Mouse (Mus musculus): ENCODE measurements around the gene Olfr1287.

The Olfr1287 gene

GRCm38 (mm10) chr2:111448842-111449241, at the start of gene Olfr1287:
Olfr1287 (plus strand) TSS chr2:111449142.
- DNase-seq, result no peak

- no peak for DNase-seq
Observed at GRCm38 (mm10) chr2:111422931-111423330, 26.0 kb upstream of the Olfr1287 start, which contains the start of gene Olfr1286. Olfr1286 (minus strand) TSS chr2:111423115.

GRCm38 (mm10) chr2:111473801-111474200, 24.9 kb downstream of the Olfr1287 start, which contains the start of gene Olfr1288:
Olfr1288 (plus strand) TSS chr2:111474101.
- no peak for DNase-seq

GRCm38 (mm10) chr2:111480519-111480918, 31.6 kb downstream of the Olfr1287 start, which contains the start of gene Olfr1289:
Olfr1289 (plus strand) TSS chr2:111480819.
- no peak for DNase-seq

GRCm38 (mm10) chr2:111493729-111494128, 44.8 kb downstream of the Olfr1287 start, which contains the start of gene Olfr1290:
Olfr1290 (minus strand) TSS chr2:111493829.
- no peak for DNase-seq

GRCm38 (mm10) chr2:111496880-111497279, 47.9 kb downstream of the Olfr1287 start, which contains the start of gene Olfr1291-ps1:
Olfr1291-ps1 (plus strand) TSS chr2:111497180.
- no peak for DNase-seq

Measured in thymus, postnatal 25 days (tissue).